Mouse (Mus musculus) bone marrow, adult 2 months (tissue): ENCODE data around the gene Hrg.

Experiments used
- CTCF ChIP-seq: fragments of 200-500 bp; IDR thresholded peaks from 2 replicates; pipeline ENCODE4 v1.5.1; 2011; ENCODE audit warnings: low read length, control low read depth; ENCODE audit not compliant: control insufficient read depth, insufficient read depth
- POLR2A ChIP-seq: fragments of 200-500 bp; IDR thresholded peaks from 2 replicates; pipeline ENCODE4 v1.6.1; 2011; ENCODE audit warnings: low read depth, mild to moderate bottlenecking, control low read depth, low read length, borderline replicate concordance; ENCODE audit not compliant: control insufficient read depth

DNA sequence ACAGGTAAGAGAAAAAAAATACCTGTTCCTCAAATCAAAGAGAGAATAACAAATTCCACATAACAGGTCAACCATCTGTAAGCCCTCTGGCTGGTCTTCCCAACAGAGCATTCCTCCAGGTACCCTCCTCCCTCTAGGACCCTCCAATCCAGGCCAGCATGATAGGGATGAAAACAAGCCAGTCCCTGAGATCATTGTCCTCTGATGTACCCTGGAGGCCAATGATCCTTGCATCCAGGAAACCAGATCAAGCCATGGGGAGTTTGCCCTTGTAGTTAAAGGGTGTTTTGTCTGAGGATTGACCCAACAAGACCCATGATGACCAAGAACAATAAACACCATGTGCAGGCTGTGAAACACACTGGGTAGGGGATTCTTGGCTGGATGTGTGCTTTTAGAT is 36.6 kb upstream of the Hrg start:
- TF ChIP-seq CTCF, result no peak
- TF ChIP-seq POLR2A, result no peak
